Mouse (Mus musculus) heart, postnatal 4 days (tissue): ENCODE measurements around the gene Pafah2. TPM values are rescaled to one million over a fixed set of nuclear protein-coding genes. Genes with fewer than 3 reads are reported as not detected.

Experiments used
- DNase-seq: peaks from one replicate; pipeline ENCODE4 v3.0.0; 2021
- microRNA-seq, 2 experiments: library from miRNA; unstranded; fragments of <30 nt; microRNA quantifications; one replicate each; pipeline ENCODE4 v1.2.0; 2021 to 2022
- total RNA-seq, 2 experiments: library from RNA; stranded (reverse); gene quantifications; 2 replicates each; pipeline ENCODE4 v1.2.3; 2021

Pafah2 gene
- total RNA-seq, 2 experiments from 2014 or later, result 8.6 to 8.9 TPM

DNA sequence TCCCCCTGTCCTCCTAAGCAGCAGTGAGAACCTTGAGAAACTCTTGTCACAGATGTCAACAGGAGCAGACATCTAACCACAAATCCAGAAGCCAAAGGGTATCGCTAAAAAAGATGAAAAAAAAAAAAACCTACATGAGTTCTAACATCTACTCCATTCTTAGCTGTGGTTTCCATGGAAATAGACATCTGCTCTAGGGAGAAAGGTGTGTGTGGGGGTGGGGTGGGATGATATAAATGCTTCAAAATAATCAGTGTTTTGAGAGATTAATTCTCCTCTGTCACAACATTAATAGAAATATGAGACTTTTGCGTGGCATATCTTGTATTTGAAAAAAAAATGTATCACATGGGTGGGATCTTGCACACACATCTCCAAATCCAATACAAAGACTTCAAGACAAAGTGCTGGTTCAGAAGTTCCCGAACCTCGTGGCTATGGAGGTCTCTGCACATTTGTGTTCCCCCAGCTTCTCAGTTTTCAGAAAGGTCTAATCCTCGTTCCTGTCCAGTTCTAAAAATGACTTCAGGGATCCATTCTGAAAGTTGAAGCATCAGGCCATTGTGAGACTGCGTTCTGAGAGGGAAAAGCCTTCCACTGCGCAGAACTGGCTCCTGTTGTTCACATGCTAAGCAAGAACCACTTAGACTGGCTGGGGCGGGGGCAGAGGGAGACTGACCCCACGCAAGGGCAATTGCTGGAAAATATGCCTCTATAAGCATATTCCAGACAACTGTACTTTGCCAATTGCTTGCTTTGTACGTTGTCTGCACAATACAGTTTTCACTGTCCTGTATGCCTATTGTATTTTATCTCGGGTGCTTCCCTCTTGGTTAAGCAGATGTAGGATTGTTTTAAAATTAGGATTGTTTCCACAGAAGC, 70.5 kb downstream of the Pafah2 start:
- DNase-seq, result no peak

DNA sequence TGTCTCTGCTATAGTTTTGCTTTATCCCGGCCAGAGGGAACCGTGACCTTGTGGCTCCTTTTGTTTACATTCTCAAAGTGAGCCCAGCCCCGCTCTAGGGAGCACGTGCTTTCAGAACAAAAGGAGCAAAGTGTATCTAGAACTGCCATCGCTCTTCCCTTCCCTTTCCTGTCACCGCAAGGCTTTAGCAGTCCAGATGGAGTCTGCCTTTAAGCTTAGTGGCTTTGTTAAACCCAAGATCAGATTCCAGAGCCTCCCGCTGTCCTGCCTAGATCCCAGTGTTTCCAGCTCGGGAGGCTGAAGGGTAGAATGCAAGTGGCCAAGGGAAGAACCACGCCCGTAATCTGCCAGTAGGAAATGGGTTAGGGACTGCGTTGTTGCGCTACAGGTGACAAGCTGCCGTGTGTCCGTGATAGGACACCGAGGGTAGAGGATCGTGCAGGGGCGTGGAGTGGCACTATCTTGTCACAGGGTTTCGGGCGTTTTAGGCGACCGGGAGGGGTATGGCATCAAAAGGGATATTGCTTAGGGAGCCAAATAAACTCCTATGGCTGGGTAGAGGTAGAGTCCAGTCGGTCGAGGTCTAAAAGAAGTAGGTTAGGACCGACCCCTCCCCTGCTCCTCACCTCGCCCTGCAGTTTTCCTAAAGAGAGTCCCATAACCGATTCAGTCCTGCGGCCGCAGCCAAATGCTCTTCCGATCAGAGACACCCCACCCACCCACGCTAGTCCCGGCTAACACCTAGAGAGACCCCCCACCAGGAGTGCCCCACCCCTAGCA, 71.5 kb downstream of the Pafah2 start:
- peak; percentile 32 for DNase-seq

DNA sequence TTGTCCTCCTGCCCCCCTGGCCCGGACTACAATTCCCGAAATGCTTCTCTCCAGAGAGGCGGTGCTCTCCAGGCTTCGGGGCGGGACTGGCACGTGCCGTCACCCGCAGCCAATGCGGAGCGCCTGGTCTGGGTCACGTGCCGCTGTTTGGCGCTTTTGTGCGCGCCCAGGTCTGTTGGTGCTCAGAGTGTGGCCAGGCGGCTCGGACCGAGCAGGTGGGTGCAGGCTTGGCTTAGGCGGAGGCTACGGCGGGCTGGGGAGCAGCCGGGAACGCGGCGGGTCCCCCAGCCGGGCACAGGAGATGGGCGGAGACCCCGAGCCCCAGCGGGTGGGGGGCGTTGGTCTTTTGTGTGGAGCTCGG, 72.1 kb downstream of the Pafah2 start, which contains the start of gene Stmn1:
Gene Stmn1 (plus strand): TSS at position 106 of the 361 bp plus-strand sequence.
- peak; percentile 95 for DNase-seq

DNA sequence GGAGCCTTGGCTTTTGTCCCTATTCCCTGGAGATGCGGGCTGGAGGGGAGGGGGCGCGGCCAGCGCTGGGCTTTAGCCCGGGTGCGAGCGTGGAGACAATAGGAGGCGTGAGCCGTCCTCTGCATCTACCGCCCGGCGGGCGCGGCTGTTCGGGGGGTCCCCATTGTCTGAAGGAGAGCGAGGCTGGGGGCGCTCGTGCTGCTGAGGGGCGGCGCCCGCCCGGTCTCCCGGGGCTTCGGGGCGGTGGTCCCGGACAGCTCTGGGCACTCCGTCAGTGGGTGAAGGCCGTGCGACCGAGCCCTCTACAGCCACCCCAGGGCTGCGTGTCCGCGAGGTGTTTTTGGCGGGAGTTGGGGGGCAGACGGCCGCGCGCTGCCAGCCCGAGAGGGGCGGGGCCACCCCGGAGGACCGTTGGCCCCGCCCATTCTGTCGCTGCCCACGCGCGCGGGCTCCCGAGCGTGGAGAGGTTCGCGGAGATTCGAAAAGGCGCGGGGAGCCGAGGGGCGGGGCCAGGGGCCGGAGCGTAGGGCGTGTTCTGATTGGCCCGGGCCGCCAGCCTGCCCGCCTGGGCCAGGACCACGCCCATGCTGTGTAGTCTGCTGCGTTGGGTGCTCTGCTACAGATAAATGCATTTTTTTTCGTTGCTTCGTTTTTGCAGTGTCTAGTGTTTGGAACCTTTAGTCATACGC, 72.6 kb downstream of the Pafah2 start:
- DNase-seq, result peak; percentile 96

DNA sequence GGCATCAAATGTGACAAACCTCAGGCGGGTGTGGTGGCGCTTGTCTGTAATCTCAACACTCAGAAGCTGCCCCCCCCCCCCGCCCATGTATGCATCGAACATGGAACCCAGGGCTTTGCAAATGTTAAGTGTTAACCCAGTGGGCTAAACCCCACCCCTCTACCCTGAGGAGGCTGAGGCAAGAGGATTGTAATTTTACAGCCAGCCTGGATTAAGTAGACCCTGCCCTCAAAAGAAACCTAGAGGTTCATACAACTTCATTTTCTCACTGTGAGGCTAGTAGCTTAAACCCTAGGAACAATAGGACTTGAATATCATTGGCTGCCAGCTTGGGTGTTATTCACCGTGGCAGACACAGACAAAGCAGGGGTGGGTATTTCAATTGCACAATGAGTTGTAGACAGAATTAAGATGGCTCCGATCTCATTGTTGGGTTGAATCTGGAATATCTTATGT, 73.2 kb downstream of the Pafah2 start:
- no peak for DNase-seq

DNA sequence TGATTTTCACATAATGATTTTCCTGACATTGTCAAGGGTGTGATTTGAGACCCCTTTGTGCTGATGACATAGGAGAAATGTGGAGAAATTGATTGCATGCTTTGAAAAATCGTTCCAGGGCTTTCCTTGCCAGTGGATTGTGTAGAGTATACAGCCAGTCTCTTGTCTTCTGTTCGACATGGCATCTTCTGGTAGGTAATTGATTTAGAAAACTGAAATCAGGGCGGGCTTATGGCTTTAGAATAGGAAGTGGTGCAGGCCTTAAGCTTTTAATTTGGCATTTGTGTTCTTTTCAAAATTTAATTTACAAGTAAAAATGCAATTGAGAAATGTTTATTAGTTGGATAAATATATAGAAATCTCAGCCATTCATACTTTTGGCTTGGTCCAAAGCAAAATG, 73.9 kb downstream of the Pafah2 start:
- DNase-seq, result no peak

DNA sequence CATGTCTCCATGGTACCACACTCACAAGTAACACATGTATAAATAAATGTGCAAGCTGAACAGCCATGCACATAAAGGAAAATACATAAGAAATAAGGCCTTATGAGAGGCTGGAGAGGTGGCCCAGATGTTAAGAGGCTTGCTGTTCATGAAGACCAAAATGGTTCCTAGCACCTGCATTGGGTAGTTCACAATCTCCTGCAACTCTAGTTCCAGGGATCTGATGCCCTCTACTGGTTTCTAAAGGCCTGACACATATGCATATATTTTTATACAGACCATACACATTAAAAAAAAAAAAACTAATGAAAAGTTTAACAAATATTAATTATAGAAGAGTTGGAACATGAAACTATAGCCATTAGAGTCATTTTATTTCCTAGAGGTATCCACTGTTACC, 75.3 kb downstream of the Pafah2 start:
- DNase-seq, result no peak

DNA sequence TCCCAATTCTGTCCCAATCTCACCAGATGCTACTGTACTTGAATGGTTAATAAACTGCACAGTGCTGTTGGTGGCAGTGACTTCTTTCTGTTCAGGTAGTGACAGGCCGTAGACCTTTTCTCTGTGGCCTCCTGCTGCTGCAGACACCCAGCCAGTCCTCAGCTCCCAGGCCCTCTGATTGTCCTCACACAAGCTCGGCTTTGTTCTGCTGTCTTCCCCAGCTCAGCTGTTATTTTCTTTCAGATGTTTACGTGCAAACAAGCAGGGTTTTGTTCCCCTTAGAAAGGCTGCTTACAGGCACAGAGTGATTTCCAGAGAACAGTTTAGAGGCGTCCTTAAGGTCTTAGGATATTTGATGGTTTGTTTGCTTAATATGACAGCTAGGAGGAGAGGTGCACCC, 77.6 kb downstream of the Pafah2 start:
- no peak for DNase-seq

DNA sequence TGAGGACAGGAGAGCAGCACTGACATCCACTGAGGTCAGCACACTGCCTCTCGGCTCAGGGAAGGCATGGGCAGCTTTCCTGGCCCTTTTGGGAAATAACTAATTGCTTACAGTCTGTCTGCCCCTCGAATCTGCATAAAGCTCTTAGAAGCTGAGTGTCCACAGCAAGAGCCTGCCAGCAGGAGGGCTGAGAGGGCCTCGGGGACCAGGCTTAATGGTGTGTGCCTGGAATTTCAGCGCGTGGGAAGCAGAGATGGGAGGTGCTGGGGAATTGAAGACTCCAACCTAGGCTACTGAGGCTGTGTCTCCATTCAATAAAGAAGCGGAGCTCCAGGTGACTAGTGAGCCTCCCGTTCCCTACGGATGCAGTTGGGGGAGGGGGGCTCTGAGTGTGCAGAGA, 78.1 kb downstream of the Pafah2 start:
- DNase-seq, result no peak

DNA sequence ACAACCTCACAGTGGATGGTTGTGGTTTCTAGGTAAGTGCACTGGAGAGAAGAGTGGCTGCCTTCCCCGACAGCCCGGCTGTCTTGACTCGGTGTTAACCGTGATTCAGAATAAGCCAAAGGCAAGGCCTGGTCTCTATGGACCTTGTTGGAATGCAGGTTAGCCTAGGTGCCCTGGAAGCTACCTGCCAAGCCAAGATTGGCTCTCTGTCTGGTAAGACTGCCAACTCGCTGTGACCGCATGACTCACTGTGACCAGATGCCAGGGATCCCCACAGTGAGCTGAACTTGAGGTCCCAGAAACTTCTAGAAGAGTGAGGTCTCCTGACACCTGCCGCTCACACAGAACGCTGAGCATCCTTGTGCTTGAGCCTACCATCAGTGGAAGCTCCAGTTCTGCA, 80.8 kb downstream of the Pafah2 start:
- no peak for DNase-seq

Small RNA genes within 50 kb of the gene (microRNA-seq; reads per million reads assigned to microRNA genes)
- 1.8 to 3.1 reads per million in 2 experiments for gene Gm23634

Other genes with a start within 250 kb of the Pafah2 start
- 10 to 100 TPM; 34.5 to 38.7 TPM for gene Cep85, start 209.2 kb upstream of the Pafah2 start, total RNA-seq
- not detected for gene Gm7534, start 193.3 kb upstream of the Pafah2 start, total RNA-seq
- gene Catsper4, start 168.9 kb upstream of the Pafah2 start, total RNA-seq, result not detected
- gene Cnksr1, start 157.9 kb upstream of the Pafah2 start, total RNA-seq, result 1 to 10 TPM; 1.6 to 2.0 TPM
- not detected for gene E130218I03Rik, start 152.7 kb upstream of the Pafah2 start, total RNA-seq
- gene Zfp593, start 150.7 kb upstream of the Pafah2 start, total RNA-seq, result 1 to 10 TPM; 5.8 TPM
- gene Gm30191, start 149.4 kb upstream of the Pafah2 start, total RNA-seq, result not detected
- gene Grrp1, start 142.2 kb upstream of the Pafah2 start, total RNA-seq, result 10 to 100 TPM in 1 of 2 experiments, 1 to 10 TPM in 1; 8.9 to 10.3 TPM
- gene Pdik1l, start 108.4 kb upstream of the Pafah2 start, total RNA-seq, result 10 to 100 TPM; 11.8 to 12.2 TPM
- gene Trim63, start 81.2 kb upstream of the Pafah2 start, total RNA-seq, result 100 to 1,000 TPM; 199 to 226 TPM
- under 1 TPM; 0.29 to 0.61 TPM for gene Slc30a2, start 53.1 kb upstream of the Pafah2 start, total RNA-seq
- gene Extl1, start 12.5 kb upstream of the Pafah2 start, total RNA-seq, result 1 to 10 TPM; 2.7 to 2.9 TPM
- gene Stmn1, start 72.0 kb downstream of the Pafah2 start, total RNA-seq, result 100 to 1,000 TPM; 312 to 327 TPM
- 1 to 10 TPM; 8.2 to 9.0 TPM for gene Paqr7, start 100.4 kb downstream of the Pafah2 start, total RNA-seq
- gene Aunip, start 114.7 kb downstream of the Pafah2 start, total RNA-seq, result 1 to 10 TPM; 2.9 to 3.6 TPM
- gene Mtfr1l, start 139.1 kb downstream of the Pafah2 start, total RNA-seq, result 100 to 1,000 TPM; 145 to 150 TPM
- gene Selenon, start 155.8 kb downstream of the Pafah2 start, total RNA-seq, result 10 to 100 TPM; 46.4 to 49.9 TPM